Mouse (Mus musculus) kidney, embryonic 16.5 days (tissue): ENCODE measurements at regions not wholly inside any gene's neighbourhood (a gene's known extent, or its start where the extent isn't known, plus 50 kb on each side); places are given as distances from the start of the nearest gene placed in this dataset.

Experiments
- ATAC-seq: fragments of 200-750 bp; cut with Nextera tagmentation; 2 replicates; pipeline ENCODE4 v1.8.0; 2017; ENCODE audit warnings: moderate TSS enrichment; ENCODE audit not compliant: low FRiP score, low TSS enrichment
- H3K27ac ChIP-seq: fragments of 300-500 bp; sonication (generic); 2 replicates; pipeline ENCODE4 v1.5.1; 2014; ENCODE audit warnings: low read length
- H3K27me3 ChIP-seq: fragments of 300-500 bp; sonication (generic); 2 replicates; pipeline ENCODE4 v1.6.1; 2014; ENCODE audit warnings: low read length, control low read depth, mixed read lengths; ENCODE audit not compliant: insufficient read depth
- H3K36me3 ChIP-seq: fragments of 300-500 bp; sonication (generic); 2 replicates; pipeline ENCODE4 v1.6.1; 2014; ENCODE audit warnings: low read length, control low read depth, mixed read lengths; ENCODE audit not compliant: insufficient read depth
- H3K4me1 ChIP-seq: fragments of 300-500 bp; sonication (generic); 2 replicates; pipeline ENCODE4 v1.6.1; 2014; ENCODE audit warnings: low read length, control low read depth, mixed read lengths; ENCODE audit not compliant: insufficient read depth
- H3K4me2 ChIP-seq: fragments of 300-500 bp; sonication (generic); replicated peaks from 2 replicates; pipeline ENCODE4 v1.6.1; 2014; ENCODE audit warnings: low read depth, low read length
- H3K4me3 ChIP-seq: fragments of 300-500 bp; sonication (generic); 2 replicates; pipeline ENCODE4 v1.5.1; 2014; ENCODE audit warnings: mild to moderate bottlenecking, low read length
- H3K9ac ChIP-seq: fragments of 300-500 bp; sonication (generic); replicated peaks from 2 replicates; pipeline ENCODE4 v1.6.1; 2014; ENCODE audit warnings: low read length
- H3K9me3 ChIP-seq: fragments of 300-500 bp; sonication (generic); 2 replicates; pipeline ENCODE4 v1.6.1; 2016; ENCODE audit warnings: low read length, control low read depth
- WGBS: fragments of 180-500 bp; shearing (Covaris S2); extraction: QIAGEN DNeasy Blood & Tissue Kit; methylation state at CpG from one replicate; pipeline ENCODE4 v1.1.7; 2014; 5-methylcytosine and 5-hydroxymethylcytosine counted together

DNA sequence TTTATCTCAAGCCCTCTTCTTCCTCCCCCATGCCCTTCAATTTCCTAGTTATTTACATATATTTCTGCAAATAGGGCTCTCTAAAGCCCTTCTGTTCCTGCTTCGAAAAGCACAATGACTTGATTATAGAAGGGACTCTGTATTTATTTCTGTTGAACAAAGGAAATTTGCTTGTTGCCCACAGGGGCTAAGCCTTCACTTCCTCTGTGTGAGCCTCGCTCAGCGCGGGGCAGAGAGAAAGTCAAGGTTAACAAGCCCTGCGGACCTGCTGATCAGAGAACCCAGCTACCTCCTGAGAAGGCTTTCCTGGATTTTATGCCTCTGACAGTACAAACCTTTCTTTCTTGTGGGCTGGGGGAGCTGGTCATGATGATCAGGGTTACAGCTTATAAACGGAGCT is 136.0 kb downstream of the 1500009L16Rik start:
- Histone ChIP-seq H3K4me3 (no peak overlapping the region), H3K36me3 (no peaks in the 10 kb centered on the region), H3K27me3 (no peaks in the 10 kb centered on the region), H3K9me3 (no peaks in the 10 kb centered on the region), H3K27ac (no peak overlapping the region), H3K4me2 (no peak overlapping the region), H3K4me1 (no peaks in the 10 kb centered on the region; the same call in 1 of the 2 replicates), H3K9ac (no peak overlapping the region)
- ATAC-seq, result no peak
- WGBS, result 64% methylated on average over 6 of the region's 6 CpGs

- 69% methylated on average over 4 of the region's 4 CpGs for WGBS
- Histone ChIP-seq H3K4me2 (no peak overlapping the region), H3K27ac (no peak overlapping the region), H3K4me3 (no peak overlapping the region), H3K36me3 (no peaks in the 10 kb centered on the region), H3K27me3 (no peaks in the 10 kb centered on the region), H3K9me3 (no peaks in the 10 kb centered on the region), H3K4me1 (no peaks in the 10 kb centered on the region; the same call in 1 of the 2 replicates), H3K9ac (no peak overlapping the region)
- ATAC-seq, result no peak
Observed at GRCm38 (mm10) chr10:83859633-83860032, 137.0 kb downstream of the 1500009L16Rik start.

DNA sequence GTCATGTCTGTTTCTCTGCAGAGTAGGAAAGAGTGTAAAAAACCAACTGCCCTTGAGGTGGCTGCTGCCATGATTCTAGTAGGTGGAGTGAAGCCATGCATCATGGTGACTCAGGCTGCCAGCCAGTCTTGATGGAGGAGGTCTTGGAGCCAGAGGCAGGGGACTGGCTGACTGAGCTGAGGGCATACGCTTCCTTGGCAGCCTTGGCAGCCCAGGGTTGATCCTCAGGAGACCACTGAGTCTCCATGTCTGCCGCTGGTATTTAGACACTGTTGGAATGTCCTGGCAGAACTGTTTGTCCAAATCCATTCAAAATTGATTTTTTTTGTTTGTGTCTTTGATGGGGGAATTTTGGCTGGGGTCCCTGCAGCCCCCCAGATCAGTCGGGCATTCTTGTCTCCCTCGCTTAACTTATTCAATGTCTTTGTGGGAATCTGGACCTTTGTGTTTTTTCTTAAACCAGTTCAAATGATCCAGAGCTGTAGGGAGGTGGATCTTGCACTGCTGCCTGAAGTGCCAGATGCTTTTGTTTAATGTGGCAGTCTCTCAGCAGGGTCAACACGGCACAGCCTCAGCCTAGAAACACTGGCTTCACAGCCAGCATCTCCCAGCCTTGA is 139.0 kb downstream of the 1500009L16Rik start:
- WGBS, result 73% methylated on average over 5 of the region's 5 CpGs

DNA sequence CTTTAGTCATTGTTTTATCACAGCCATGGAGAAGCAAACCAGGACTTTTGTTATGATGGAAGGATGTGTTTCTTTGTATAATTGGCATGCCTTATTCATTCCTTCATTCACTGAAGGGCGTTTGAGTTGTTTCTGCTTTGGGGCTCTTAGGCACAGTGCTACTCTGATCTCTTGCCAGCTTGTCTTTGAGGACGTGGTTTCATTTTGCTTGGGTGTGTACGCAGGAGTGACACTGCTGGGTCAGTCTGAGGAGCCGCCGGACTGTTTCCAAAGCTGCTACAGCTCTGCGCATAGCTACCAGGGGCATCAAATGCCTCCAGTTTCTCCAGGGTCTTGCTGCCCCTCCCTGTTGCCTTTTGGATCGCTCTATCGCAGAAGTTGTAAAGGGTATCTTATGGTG is 141.9 kb downstream of the 1500009L16Rik start:
- 84% methylated on average over 8 of the region's 8 CpGs for WGBS
- Histone ChIP-seq H3K9me3 (no peaks in the 10 kb centered on the region), H3K27ac (no peak overlapping the region), H3K4me2 (no peak overlapping the region), H3K4me3 (no peak overlapping the region), H3K36me3 (no peaks in the 10 kb centered on the region), H3K27me3 (no peaks in the 10 kb centered on the region), H3K4me1 (no peaks in the 10 kb centered on the region), H3K9ac (no peak overlapping the region)
- ATAC-seq, result no peak

More for the DNA sequence above, 139.0 kb downstream of the 1500009L16Rik start:
- no peak overlapping the region for H3K4me2 ChIP-seq
- no peaks in the 10 kb centered on the region for H3K9me3 ChIP-seq
- H3K27ac ChIP-seq, result no peak overlapping the region
- no peak for ATAC-seq
- H3K9ac ChIP-seq, result no peak overlapping the region
- H3K4me1 ChIP-seq, result no peaks in the 10 kb centered on the region; the same call in 1 of the 2 replicates
- no peaks in the 10 kb centered on the region for H3K27me3 ChIP-seq
- H3K36me3 ChIP-seq, result no peaks in the 10 kb centered on the region
- no peak overlapping the region for H3K4me3 ChIP-seq

- ATAC-seq, result 0 out of 2 replicates have a peak, but pooled peaks have one; percentile 27
Observed at GRCm38 (mm10) chr10:83865929-83866328, 143.3 kb downstream of the 1500009L16Rik start.

DNA sequence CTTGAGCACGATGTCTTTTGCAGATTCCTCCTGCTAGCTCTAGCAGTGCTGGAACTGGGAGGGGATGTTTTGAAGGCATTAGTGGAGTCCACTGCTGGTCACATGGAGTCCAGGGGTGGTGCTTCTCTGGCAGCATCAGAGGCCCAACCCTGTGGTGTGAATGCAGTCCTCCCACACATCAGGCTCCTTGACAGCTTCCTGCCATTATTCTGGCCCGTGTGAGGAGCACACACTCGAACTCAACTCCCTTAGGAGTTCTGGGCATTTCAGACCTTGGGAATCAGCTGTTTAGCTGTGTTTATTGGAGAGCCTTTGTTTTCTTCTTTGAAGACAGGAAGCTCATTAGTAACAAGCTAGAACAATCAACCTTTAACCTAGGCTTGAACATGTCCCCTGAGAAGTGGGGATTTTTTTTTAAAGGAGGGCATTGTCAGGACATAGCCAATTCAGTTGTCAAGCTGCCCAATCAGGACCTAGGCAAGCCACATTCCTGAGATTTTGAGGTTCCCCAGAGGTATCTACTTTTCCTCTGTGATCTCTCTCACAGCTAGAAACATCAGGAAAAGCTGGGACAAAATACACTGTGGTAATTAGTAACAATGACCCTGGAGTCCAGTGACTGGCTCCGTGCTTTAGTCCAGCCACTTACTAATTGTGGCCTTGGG is 149.2 kb downstream of the 1500009L16Rik start:
- H3K9me3 ChIP-seq, result no peaks in the 10 kb centered on the region
- WGBS, result 33% methylated on average over 4 of the region's 4 CpGs

More at GRCm38 (mm10) chr10:83865929-83866328, 143.3 kb downstream of the 1500009L16Rik start:
- H3K4me1 ChIP-seq, result no peaks in the 10 kb centered on the region
- H3K27me3 ChIP-seq, result no peaks in the 10 kb centered on the region
- no peak overlapping the region for H3K4me2 ChIP-seq
- H3K27ac ChIP-seq, result no peak overlapping the region
- H3K9ac ChIP-seq, result no peak overlapping the region
- H3K9me3 ChIP-seq, result no peaks in the 10 kb centered on the region
- H3K4me3 ChIP-seq, result no peak overlapping the region
- no peaks in the 10 kb centered on the region for H3K36me3 ChIP-seq
- WGBS, result 74% methylated on average over 5 of the region's 5 CpGs

DNA sequence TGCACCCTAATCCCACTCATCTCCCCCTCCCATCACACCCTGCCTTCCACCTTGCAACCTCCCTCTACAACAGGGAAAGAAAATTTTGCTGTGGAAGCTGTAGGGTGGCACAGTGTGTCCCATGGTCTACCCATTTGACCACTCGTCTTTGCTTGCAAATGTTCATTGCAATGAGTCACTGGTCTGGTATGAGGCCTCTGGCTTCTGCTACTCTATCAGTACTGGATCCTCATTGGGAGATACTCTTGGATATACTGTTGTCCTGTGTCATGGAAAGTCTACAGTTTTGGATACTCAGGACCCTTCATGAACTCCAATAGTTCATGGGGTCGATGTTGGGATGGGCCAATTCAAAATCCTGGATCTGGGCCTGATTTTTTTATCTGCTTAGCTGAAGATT is 156.1 kb downstream of the 1500009L16Rik start:
- no peaks in the 10 kb centered on the region for H3K27me3 ChIP-seq
- H3K4me1 ChIP-seq, result peaks cover 10% of the 10 kb centered on the region; the same call in 1 of the 2 replicates
- no peak overlapping the region for H3K9ac ChIP-seq
- no peak for ATAC-seq
- H3K4me3 ChIP-seq, result no peak overlapping the region
- H3K4me2 ChIP-seq, result no peak overlapping the region
- H3K27ac ChIP-seq, result no peak overlapping the region
- H3K9me3 ChIP-seq, result no peaks in the 10 kb centered on the region
- no peaks in the 10 kb centered on the region for H3K36me3 ChIP-seq
- WGBS, result 92% methylated on average over 2 of the region's 2 CpGs

More for the DNA sequence above, 149.2 kb downstream of the 1500009L16Rik start:
- Histone ChIP-seq H3K9ac (no peak overlapping the region), H3K27ac (no peak overlapping the region), H3K4me1 (no peaks in the 10 kb centered on the region), H3K4me3 (no peak overlapping the region), H3K36me3 (no peaks in the 10 kb centered on the region), H3K27me3 (no peaks in the 10 kb centered on the region), H3K4me2 (no peak overlapping the region)
- 0 out of 2 replicates have a peak, but pooled peaks have one; percentile 46 for ATAC-seq

GRCm38 (mm10) chr10:83882119-83882890 is 159.6 kb downstream of the 1500009L16Rik start:
- H3K27ac ChIP-seq, result peak overlapping the region; percentile 5; the same call in 1 of the 2 replicates
- 46% methylated on average over 17 of the region's 17 CpGs for WGBS
- no peak for ATAC-seq

GRCm38 (mm10) chr10:83882891-83883185 is 160.2 kb downstream of the 1500009L16Rik start:
- Histone ChIP-seq H3K27ac (peak overlapping the region; percentile 5; the same call in 1 of the 2 replicates), H3K36me3 (no peaks in the 10 kb centered on the region), H3K9ac (no peak overlapping the region), H3K4me2 (no peak overlapping the region), H3K4me3 (no peak overlapping the region), H3K9me3 (no peaks in the 10 kb centered on the region), H3K27me3 (no peaks in the 10 kb centered on the region), H3K4me1 (peaks cover 10% of the 10 kb centered on the region; the same call in 1 of the 2 replicates)
- WGBS, result 52% methylated on average over 1 of the region's 1 CpGs
- ATAC-seq, result no peak

More at GRCm38 (mm10) chr10:83882119-83882890, 159.6 kb downstream of the 1500009L16Rik start:
- H3K4me1 ChIP-seq, result peaks cover 10% of the 10 kb centered on the region; the same call in 1 of the 2 replicates
- no peaks in the 10 kb centered on the region for H3K27me3 ChIP-seq
- H3K4me3 ChIP-seq, result no peak overlapping the region
- no peaks in the 10 kb centered on the region for H3K36me3 ChIP-seq
- no peak overlapping the region for H3K4me2 ChIP-seq
- H3K9me3 ChIP-seq, result no peaks in the 10 kb centered on the region
- H3K9ac ChIP-seq, result no peak overlapping the region
